8 mouse cellular contexts compared by ENCODE assay signal in genomic region chr14:61438171-61438945, GRCm38 (mm10). TPM values are rescaled to one million over a fixed set of nuclear protein-coding genes. Genes with fewer than 3 reads are reported as not detected.
DNase-seq lines count a peak whose midpoint lies in the region; ATAC-seq and TF ChIP-seq lines count a peak whose summit lies in the region.

No protein-coding gene starts in this region.

- H3K27me3 ChIP-seq in kidney, adult 2 months (replicated peaks; ENCODE audit: control insufficient read depth, insufficient read depth, low read length): no peaks in the 10 kb centered on the region
- no peaks in the 10 kb centered on the region for H3K27me3 ChIP-seq in hindbrain, embryonic 10.5 days (ENCODE audit: insufficient read depth, poor library complexity, severe bottlenecking)

- no peak overlapping the region for H3K4me3 ChIP-seq in kidney, adult 2 months (ENCODE audit: insufficient read depth, low read depth, low read length)
- peak overlapping the region; percentile 88 for H3K4me3 ChIP-seq in hindbrain, embryonic 10.5 days

- H3K36me3 ChIP-seq in kidney, adult 2 months (ENCODE audit: control insufficient read depth, insufficient read depth, low read length): no peaks in the 10 kb centered on the region
- H3K36me3 ChIP-seq in hindbrain, embryonic 10.5 days: 0 out of 2 replicates have a peak, but pooled peaks cover 3% of the 10 kb centered on the region

- peak; percentile 36 for DNase-seq in kidney, adult 2 months
- DNase-seq in kidney, postnatal 10 days: no peak
- peak; percentile 41 for DNase-seq in brain, adult 2 months (ENCODE audit: low read depth, low spot score)
- DNase-seq in hindbrain, embryonic 10.5 days (ENCODE audit: low spot score): no peak
- DNase-seq in lung, postnatal 36 days: peak; percentile 36
- DNase-seq in gastrocnemius, postnatal 25 days: no peak
- DNase-seq in cerebellum, adult 18-20 months: no peak

- no peak for TF ChIP-seq CTCF in kidney, adult 2 months (conservative IDR thresholded peaks at IDR 0.05; ENCODE audit: insufficient read depth, insufficient read length, low read depth, low read length)

- 11% methylated on average over 3 of the region's 3 CpGs for WGBS in kidney, adult 2 months
- WGBS in hindbrain, embryonic 10.5 days: 22% methylated on average over 3 of the region's 3 CpGs

- no peak for TF ChIP-seq POLR2A in kidney, adult 2 months (IDR thresholded peaks at IDR 0.05; ENCODE audit: low read depth, low read length)

- H3K9me3 ChIP-seq in hindbrain, embryonic 10.5 days: no peaks in the 10 kb centered on the region

- ATAC-seq in inflammation-experienced regulatory T-cells, adult 6 months: no peak

- H3K27ac ChIP-seq in kidney, adult 2 months (ENCODE audit: insufficient read depth, low read depth, low read length): no peak overlapping the region
- H3K27ac ChIP-seq in hindbrain, embryonic 10.5 days: peak overlapping the region; percentile 98

- H3K4me1 ChIP-seq in kidney, adult 2 months (ENCODE audit: control insufficient read depth, insufficient read depth, low read length): peaks cover 6% of the 10 kb centered on the region; the same call in 1 of the 2 replicates
- H3K4me1 ChIP-seq in hindbrain, embryonic 10.5 days (replicated peaks): peaks cover 31% of the 10 kb centered on the region

RNA-seq across cellular contexts. Expression of gene Kpna3, which starts 1.3 kb away (rescaled TPM):
- 5.9 and 8.4 TPM in 2 replicates for polyA plus RNA-seq in kidney, adult 2 months (2012; rRNA removed)
- polyA plus RNA-seq in hindbrain, embryonic 10.5 days (2016; fragmentation: Nextera tagmentation; extraction: Ambion mirVana): 70.5 and 80.9 TPM in 2 replicates
- polyA plus RNA-seq in inflammation-experienced regulatory T-cells, adult 6 months (2017; shearing (Covaris generic)): 10 to 100 TPM; 34.2 to 58.5 (median 40.3) TPM
- 10 to 100 TPM; 89.3 to 89.8 TPM for total RNA-seq in gastrocnemius, postnatal 25 days (2021)

Comparison
In these comparisons a context has a peak if more than half of its experiments do, and no peak if none do; other contexts are left out.
1. DNase-seq: peak in kidney, adult 2 months (single experiment), brain, adult 2 months (single experiment) and lung, postnatal 36 days (single experiment); none in kidney, postnatal 10 days (single experiment), hindbrain, embryonic 10.5 days (single experiment), gastrocnemius, postnatal 25 days (single experiment) and cerebellum, adult 18-20 months (0 of 2).